Mouse (Mus musculus): Measurements from ENCODE around the gene Slc9a8. TPM values are rescaled to one million over a fixed set of nuclear protein-coding genes. Genes with fewer than 3 reads are reported as not detected.

The Slc9a8 gene
- polyA plus RNA-seq, 1 experiment: 35.8 TPM

DNA sequence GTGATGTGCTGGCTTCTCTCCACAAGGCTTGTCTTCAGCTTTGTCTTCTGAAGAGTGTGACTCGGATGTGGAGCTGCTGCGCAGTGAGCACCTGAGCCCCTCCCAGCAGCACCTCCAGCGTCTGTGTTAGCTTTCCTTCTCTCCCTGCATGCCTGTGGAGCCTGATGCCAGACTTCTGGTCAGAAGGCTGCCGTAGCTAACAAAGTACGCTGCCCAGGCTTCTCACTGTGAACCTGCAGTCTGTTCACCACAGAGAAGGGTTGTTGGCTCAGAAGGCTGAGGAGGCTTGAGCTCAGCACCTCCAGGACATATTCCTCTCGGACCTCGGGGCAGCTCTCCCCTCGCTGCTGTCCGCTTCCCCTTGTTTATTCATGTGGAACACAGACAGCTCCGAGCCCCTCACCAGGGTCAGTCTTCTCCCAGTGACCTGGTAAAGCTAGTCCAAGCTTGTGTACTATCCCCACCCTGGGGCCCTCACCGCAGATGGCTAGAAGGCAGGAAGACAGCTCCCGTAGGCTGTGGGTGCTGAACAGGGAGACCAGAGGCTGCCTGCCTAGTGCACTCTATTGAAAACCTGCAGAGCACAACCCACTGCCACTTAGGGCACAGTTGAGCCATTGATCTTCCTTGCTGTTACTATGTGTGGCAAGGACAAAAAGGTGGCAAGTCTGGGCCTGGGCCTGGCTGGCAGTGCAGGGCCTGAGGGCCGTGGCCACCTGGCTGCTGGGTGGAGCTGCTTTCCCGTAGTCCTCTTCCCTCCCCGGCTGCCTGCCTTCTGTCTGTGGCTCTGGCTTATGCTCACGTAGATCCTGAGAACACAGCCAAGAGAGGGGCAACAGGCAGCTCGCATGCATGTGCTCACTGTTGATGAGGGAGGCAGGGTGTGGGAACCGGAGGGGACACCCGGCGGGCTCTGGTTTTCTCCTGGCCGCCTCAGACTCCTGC lies 28.1 kb downstream of the Slc9a8 start:
- DNase-seq (ENCODE audit: low spot score): no peak

- no peak for DNase-seq (ENCODE audit: low spot score)
Observed at GRCm38 (mm10) chr2:167450647-167451046, 29.1 kb downstream of the Slc9a8 start.

DNA sequence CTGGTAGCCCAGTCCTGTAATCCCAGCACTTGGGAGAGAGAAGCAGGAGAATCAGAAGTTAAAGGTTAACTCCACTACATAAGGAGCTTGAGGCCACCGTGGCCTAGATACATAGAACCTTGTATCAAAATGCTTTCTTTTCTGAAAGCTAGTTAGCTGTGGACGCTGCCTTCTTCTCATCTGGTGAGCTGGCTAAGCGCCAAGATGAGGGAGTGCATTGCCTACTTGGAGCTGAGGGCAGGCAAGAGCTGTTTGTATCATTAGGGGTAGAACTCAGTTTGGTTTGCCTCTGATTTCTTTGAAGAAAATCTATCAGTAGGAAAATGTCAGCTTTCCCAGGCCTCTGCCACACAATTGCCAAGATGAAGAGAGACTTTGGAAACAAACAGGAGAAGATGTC lies 32.3 kb downstream of the Slc9a8 start:
- DNase-seq (ENCODE audit: low spot score): no peak

DNA sequence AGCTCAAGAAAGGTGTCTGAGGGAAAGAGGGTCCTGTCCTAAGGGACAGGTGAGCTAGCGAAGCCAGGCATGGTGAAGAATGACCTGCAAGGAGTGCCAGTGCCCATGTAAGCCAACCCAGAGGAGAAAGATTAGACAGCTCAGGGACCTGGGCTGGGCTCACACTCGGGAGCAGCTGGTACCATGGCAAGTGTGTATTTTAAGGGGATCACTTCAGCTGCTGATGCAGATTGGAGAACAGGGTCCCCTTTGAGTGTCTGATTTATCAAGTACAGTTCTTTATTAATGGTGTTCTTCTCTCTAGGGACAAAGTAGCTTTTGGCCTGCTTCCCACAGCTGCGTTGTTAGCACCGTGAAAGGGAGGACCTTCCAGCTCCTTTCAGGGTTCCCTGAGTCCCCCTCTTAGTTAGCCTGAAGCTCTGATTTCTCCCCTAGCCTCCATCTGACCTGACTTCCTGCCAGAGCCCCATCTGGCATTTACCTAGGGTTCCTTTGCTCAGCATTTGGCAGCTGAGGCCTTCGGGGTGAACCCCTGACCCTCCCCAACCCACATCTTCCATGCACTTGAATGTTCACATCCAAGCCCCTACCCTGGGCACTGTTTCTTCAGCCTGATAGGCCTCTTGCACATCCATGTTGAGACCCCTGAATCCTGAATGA lies 35.0 kb downstream of the Slc9a8 start:
- no peak for DNase-seq (ENCODE audit: low spot score)

GRCm38 (mm10) chr2:167457213-167457612 lies 35.7 kb downstream of the Slc9a8 start:
- no peak for DNase-seq (ENCODE audit: low spot score)

DNA sequence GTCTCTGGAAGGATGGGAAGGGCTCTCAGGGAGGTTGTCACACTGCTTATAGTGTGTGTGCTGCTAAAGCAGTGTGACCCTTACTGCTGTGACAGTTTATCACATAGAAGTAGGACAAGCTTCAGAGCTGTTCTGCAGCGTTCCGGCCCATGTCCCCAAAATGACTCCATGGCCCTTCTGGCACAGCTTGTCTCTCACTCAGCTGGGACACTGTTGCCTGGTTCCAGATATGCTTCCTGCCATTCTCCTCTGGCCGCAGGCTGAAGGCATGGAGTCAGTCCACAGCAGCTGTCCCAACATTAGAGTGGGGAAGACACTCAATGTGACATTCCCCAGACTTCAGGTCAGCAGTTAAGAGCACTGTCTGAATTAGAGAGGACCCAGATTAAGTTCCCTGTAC lies 37.0 kb downstream of the Slc9a8 start:
- DNase-seq (ENCODE audit: low spot score): no peak

GRCm38 (mm10) chr2:167459071-167459865 lies 37.8 kb downstream of the Slc9a8 start:
- no peak for DNase-seq (ENCODE audit: low spot score)

DNA sequence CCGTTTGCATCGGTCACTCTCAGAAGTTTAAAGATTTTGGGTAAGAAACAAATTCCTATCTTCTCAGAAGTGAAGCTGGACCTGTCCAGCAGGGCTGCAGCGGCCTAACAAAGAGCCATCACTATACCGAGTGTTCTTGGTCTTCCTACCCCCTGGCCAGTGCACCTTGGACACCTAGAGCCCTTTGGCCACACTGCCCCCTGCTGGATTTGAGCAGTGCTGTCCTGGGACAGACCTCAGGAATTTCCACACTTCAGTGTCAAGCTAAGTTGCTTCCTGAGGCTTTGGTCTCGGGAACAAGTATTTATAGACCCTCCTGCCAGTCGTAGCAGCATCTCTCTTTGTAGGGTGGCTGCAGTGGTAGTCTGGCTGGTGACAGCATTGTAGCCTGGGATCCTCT lies 41.4 kb downstream of the Slc9a8 start:
- no peak for DNase-seq (ENCODE audit: low spot score)

DNA sequence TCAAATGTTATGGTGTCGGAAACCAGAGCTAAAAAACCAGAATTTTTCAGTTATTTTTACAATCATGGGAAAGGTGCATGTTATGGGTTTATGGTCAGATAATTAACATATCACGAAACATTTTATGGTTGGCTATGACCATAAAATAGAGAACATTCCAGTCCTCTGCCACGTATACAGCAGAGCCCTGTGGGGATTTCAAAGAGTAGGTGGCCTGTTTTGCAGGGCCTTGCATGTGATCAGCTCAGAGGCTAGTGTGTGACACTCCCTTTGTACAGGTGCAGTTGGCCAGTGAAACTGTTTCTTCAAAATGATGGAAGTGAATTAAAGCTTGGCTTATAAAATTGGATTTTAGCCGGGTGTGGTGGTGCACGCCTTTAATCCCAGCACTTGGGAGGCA lies 42.3 kb downstream of the Slc9a8 start:
- no peak for DNase-seq (ENCODE audit: low spot score)

GRCm38 (mm10) chr2:167465951-167466350 lies 44.4 kb downstream of the Slc9a8 start:
- DNase-seq (ENCODE audit: low spot score): no peak

DNA sequence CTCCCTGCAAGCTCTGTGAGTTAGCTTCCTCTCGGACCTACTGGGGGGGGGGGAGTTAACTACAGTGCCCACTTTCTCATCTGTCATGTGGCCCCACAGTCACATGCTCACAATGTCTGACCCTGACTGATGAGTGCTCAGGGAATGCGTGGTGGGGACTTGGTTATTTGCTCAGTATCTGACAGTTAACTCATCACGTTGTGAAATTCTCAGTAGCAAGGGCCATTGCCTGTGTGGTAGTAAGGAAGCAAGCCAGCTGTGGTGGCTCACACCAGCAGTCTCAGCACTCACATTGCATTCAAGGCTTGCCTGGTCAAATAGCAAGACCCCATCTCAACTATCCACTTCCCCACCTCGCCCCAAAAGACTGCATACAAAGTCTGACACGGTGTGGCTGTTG lies 45.7 kb downstream of the Slc9a8 start:
- no peak for DNase-seq (ENCODE audit: low spot score)

DNA sequence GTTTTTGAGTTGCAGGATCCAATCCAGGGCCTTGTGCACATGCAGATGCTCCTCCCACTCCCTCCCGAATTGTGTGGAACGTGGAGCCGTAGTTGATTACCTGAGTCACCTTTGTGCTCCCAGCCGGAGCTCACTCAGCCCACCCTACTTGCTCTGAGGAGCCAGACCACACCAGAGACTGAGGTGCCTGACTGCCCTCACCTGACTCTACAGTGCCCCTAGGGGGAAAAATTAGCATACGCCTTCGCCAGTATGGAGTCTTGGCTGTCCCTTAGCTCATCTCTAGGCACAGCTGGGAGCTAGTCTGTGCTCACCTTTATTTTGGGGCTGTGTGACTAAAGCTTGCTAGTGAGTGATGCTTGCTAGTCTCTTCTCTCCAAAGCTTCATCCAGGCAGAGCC lies 46.9 kb downstream of the Slc9a8 start:
- no peak for DNase-seq (ENCODE audit: low spot score)

- DNase-seq (ENCODE audit: low spot score): no peak
Observed at GRCm38 (mm10) chr2:167470611-167471010, 49.1 kb downstream of the Slc9a8 start.

GRCm38 (mm10) chr2:167471585-167471984 lies 50.1 kb downstream of the Slc9a8 start:
- DNase-seq (ENCODE audit: low spot score): no peak

GRCm38 (mm10) chr2:167474218-167474617 lies 52.7 kb downstream of the Slc9a8 start:
- no peak for DNase-seq (ENCODE audit: low spot score)

GRCm38 (mm10) chr2:167475596-167475995 lies 54.1 kb downstream of the Slc9a8 start:
- DNase-seq (ENCODE audit: low spot score): no peak

DNA sequence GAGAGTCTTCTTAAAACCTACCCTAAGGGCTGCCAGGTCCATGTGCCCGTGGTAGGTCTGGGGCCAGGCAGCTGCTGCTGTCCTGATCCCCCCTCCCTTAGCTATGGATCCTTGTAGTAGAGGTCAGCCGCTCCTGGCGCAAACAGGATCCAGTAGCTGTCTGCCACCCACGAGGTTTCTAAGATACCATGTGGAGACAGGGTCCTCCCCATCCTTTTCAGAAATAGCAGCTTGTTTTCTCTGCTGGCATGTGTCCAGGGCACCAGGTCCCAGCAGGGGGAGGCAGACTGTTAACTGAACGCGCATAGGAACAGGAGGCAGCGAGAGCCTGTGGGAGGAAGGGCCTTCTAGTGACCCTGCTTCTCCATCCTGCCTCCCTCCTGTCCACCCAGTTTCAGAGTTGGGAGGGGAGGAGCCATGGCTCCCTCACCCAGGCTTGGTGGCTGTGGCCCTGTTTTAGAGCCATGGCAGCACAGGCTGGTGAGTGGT lies 54.7 kb downstream of the Slc9a8 start:
- DNase-seq (ENCODE audit: low spot score): no peak

DNA sequence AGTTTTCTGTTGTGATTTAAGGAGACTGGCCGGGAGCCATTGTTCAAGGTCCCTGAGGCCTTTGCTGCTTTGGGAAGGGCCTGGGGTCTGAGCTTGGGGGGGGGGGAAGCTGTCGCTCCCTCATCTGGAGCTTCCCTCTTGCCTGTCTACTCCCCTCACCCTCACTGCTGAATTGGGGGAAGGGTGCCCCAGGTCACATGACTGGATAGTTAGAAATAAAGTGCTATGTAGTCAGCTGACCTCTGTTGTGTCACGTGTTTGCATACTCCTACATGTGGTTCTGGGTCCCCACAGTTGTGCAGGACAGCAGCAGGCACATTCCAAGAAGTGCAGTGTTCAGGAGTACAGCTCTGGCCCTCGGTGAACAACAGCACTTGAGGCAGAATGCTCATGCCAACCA lies 55.2 kb downstream of the Slc9a8 start:
- no peak for DNase-seq (ENCODE audit: low spot score)

- DNase-seq (ENCODE audit: low spot score): no peak
Observed at GRCm38 (mm10) chr2:167478128-167478527, 56.6 kb downstream of the Slc9a8 start.

- DNase-seq (ENCODE audit: low spot score): no peak
Observed at GRCm38 (mm10) chr2:167479501-167479900, 58.0 kb downstream of the Slc9a8 start.

- no peak for DNase-seq (ENCODE audit: low spot score)
Observed at GRCm38 (mm10) chr2:167482681-167483080, 61.2 kb downstream of the Slc9a8 start.

All from urinary bladder, adult 2 months (tissue).